Mouse (Mus musculus) adrenal gland, postnatal 25 days (tissue): ENCODE data around the gene Myh11. TPM values are rescaled to one million over a fixed set of nuclear protein-coding genes. Genes with fewer than 3 reads are reported as not detected.
"Not testable (repeated sequence)": the region's sequence is repeated elsewhere in the genome, so short reads cannot be mapped to it uniquely, and the experiment has no call there.

Experiments
- DNase-seq: peaks from one replicate; pipeline ENCODE4 v3.0.0; 2021; ENCODE audit warnings: mixed read lengths
- microRNA-seq, 2 experiments: library from miRNA; unstranded; fragments of <30 nt; microRNA quantifications; one replicate each; pipeline ENCODE4 v1.2.0; 2021
- total RNA-seq: library from RNA; stranded (reverse); gene quantifications from 2 replicates; pipeline ENCODE4 v1.2.3, GENCODE M21; 2021

The Myh11 gene
- total RNA-seq, 1 experiment from 2014 or later, result 4.1 TPM

DNA sequence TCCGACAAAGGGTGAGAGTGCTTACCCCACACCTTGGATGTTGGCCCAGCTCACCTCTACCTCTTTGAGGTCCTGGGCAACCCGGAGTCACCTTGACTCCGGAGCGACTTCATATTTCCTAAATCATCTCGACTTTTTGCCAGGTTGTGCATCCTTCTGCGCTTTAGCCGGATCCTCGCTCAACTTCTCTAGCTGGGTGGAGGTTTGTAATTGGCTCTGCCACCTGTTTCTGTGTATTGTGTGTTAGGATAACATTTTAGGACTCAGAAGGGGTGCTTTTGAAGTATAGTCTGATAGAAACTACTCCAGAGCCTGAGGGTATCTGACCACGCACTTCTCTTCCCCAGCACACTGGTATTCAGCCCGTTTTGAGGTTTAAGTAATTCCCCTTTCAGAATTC lies 127.4 kb downstream of the Myh11 start:
- no peak for DNase-seq

DNA sequence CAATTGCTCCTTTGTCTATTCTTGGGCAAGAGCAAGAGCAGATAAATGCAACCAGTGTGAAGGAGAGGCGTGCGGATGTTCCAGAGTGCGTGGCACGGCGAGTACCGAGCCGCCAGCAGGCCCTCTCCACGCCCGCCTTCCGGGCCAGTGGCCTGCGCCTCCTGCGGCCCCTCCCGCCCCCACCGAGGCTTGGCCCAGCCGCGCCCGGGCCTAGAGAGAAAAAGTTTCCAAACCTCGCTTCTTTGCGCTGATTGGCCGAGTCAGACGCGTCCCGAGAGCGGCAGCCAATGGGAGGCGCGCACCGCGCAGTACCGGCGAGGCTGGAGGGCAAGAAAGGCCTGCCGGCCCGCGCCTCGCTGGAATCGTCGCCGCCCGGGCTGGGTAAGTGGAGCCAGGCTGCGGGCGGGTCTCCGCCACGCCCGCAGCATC lies 128.2 kb downstream of the Myh11 start, which contains the start of the genes Nde1 and Marf1:
Nde1 (plus strand) TSS at position 288 of the 429 bp plus-strand sequence.
Marf1 (minus strand) TSS at position 364 of the 429 bp plus-strand sequence.
- DNase-seq, result peak; percentile 95

DNA sequence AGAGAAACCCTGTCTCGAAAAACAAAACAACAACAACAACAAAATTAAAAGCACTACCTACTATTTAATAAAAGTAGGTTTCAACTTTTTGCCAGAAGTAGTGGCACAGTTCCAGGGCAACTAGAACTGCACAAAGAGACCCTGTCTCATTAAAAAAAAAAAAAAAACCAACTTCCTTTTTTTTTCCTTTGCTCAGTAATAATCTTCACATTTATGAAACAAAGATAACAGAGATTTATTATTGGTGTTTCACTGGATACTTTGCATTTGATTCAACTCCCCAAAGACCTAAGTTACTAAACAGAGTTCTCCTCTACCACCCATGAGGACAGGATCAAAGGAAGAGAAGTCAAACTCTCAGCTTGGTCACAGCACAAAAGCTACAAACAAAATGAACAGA lies 130.2 kb downstream of the Myh11 start:
- DNase-seq, result no peak

DNA sequence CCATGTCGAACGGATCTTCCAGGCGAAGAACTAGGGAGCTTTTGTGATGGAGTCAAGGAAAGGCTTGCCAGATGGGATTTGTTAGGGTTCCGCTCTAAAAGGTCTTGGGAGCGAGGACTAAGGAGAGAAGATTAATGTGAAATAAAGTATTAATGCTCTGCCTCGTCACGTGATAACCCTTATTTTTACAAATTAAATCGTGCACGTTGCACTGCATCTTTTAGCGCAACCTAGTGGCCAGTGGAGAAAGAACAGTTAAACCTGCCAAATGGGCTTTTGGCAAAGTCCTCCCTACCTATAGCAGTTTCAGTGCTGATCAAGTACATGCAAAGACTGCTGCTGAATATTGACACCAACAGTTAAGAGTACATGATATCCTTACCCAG lies 131.4 kb downstream of the Myh11 start:
- DNase-seq, result peak; percentile 53

DNA sequence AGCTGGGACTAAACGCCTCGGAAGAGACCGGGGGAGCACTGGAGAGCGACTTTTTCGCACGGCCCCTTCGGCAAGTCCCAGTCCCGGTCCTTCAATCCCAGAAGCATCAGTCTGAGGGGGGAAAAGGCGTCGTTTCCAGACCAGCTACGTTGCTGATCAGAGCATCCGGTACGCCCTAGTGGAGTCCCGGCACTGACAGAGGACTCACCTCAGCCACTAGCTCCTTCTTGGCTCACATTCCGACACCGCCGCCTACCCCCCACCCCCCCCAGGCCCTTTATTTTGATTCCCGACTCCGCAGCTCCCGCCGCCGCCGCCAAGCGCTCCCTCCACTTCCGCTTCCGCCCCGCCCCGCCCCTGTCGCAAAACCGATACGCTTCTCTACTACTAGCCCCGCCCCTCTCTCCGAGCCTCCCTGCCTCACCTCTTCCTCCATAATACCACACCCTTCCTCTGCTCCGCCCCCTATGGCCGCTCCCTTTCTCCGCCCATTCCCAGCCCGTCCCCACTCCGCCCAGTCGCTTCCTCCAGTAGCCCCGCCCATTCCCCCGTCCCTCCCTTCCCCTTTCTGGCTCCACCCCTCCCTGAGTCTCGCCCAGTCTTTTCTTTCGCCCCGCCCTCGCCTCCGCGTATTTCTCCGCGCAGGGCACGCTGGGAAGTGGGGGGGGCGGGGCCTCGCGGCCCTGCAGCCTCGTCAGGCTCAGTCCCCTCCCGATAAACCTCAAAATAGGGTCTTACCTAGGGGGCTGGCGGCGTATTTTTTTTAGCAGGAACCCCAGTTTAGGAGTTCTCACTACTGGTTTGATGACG lies 132.0 kb downstream of the Myh11 start:
- peak; percentile 98 for DNase-seq

DNA sequence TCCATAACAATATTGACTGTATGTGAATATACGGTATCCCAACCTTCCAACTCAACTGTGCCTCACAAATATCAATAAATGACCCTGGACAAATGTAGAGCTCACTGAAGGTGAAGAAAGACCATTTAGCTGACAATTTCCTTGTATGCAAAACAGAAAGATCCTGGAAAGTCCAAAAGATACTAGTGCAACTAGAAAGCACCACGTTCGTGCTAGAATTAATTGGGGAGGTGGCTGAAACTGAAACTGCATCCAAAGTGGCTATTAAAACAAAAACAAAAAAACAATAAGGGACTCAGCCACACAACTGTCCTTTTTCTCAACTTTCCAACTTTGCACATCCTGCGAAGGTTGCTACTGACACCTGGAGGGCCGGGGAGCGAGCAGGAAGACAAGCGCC lies 132.6 kb downstream of the Myh11 start:
- no peak for DNase-seq

DNA sequence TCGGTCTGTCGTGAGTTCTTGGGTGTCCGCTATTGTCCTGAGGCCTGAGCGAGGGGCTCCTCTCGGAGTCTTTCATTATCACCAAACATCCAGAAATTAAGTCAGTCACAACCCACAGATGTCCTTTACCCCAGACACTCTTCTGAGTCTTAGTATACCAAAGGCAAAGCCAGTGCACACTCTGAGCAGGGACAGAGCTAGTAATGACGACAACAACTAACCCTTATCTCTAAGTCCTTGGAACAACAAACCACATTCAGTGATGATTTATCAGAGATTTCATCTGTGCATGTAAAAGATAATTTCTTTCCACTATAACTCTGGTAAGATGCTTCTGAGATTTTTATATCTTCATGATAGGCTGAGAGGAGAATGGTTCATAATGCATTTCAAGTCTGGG lies 134.9 kb downstream of the Myh11 start:
- DNase-seq, result no peak

DNA sequence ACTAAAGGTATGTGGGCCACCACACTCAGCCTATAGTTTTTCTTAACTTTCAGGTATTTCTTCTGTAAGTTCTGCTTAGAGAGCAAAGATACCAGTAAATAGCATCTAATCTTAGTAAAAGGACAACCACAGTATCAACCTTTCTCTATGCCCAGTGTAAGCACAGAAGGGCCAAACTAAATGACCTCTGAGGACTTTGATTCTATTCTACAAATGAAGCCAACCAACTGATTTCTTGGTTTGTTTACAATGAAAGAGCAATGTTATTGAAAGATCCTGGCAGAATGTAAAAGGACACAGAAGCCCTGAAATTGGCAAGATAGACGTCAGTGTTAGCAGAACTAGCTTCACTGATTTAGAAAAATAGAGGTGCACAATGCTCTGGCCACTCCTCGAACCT lies 135.5 kb downstream of the Myh11 start:
- not testable (repeated sequence) for DNase-seq

DNA sequence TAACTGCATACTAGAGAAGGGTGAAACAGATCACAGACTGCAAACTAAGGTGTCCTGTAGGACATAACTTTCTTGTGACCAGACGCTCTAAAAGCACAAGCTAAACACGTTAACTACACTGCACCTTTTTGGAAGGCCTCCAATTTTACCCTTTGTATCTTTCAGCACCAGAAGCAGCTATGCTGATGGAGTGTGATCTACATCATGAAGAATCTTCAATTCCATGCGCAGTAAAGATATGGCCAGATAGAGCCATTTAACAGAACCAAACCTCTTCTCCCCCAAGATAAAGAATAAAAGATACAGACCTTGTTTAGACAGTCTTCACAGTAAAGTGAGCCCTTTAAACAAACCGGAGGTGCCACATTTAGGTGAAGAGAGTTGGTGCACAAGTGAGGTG lies 139.5 kb downstream of the Myh11 start:
- no peak for DNase-seq

DNA sequence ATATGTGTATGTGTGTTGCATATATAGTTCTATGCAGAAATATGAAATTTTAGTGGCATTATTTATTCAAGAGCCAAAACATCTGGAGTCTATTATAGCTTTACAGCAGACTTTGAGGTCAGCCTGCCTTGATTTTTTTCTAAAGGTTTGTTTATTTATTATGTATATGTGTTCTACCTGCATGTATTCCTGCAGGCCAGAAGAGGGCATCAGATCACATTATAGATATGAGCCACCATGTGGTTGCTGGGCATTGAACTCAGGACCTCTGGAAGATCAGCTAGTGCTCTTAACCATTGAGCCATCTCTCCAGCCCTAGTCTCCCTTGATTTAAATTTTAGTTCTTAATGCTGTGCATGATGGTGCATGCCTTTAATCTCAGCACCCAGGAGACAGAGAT lies 143.5 kb downstream of the Myh11 start:
- DNase-seq, result no peak

Small RNA genes lying within 50 kb of the gene (microRNA-seq; reads per million reads assigned to microRNA genes)
- 1,199 to 1,719 reads per million in 2 experiments for gene Mir484

Other genes with a start within 250 kb of the Myh11 start
- gene Nde1, start 128.1 kb downstream of the Myh11 start, total RNA-seq, result 46.0 and 51.3 TPM in 2 replicates
- 150 and 155 TPM in 2 replicates for gene Marf1, start 128.0 kb downstream of the Myh11 start, total RNA-seq
- 52.7 and 59.6 TPM in 2 replicates for gene Fopnl, start 26.0 kb upstream of the Myh11 start, total RNA-seq
- gene Abcc1, start 70.2 kb upstream of the Myh11 start, total RNA-seq, result 14.7 and 26.0 TPM in 2 replicates